Mouse (Mus musculus) midbrain, embryonic 12.5 days (tissue): ENCODE results near the gene Scfd2. TPM values are rescaled to one million over a fixed set of nuclear protein-coding genes. Genes with fewer than 3 reads are reported as not detected.

ENCODE experiments used
- ATAC-seq: fragments of 200-750 bp; cut with Nextera tagmentation; 2 replicates; pipeline ENCODE4 v1.8.0; 2017; ENCODE audit warnings: low read depth, moderate TSS enrichment, moderate library complexity; ENCODE audit not compliant: low FRiP score
- H3K27ac ChIP-seq: fragments of 300-500 bp; sonication (generic); replicated peaks from 2 replicates; pipeline ENCODE4 v1.5.1; 2016; ENCODE audit warnings: mild to moderate bottlenecking
- H3K27me3 ChIP-seq: fragments of 300-500 bp; sonication (generic); 2 replicates; pipeline ENCODE4 v1.6.1; 2016; ENCODE audit warnings: mild to moderate bottlenecking
- H3K36me3 ChIP-seq: fragments of 300-500 bp; sonication (generic); 2 replicates; pipeline ENCODE4 v1.6.1; 2016
- H3K4me1 ChIP-seq: fragments of 300-500 bp; sonication (generic); 2 replicates; pipeline ENCODE4 v1.6.1; 2016
- H3K4me2 ChIP-seq: fragments of 300-500 bp; sonication (generic); replicated peaks from 2 replicates; pipeline ENCODE4 v1.6.1; 2016; ENCODE audit warnings: mild to moderate bottlenecking, moderate library complexity
- H3K4me3 ChIP-seq: fragments of 300-500 bp; sonication (generic); 2 replicates; pipeline ENCODE4 v1.5.1; 2016; ENCODE audit warnings: mild to moderate bottlenecking
- H3K9ac ChIP-seq: fragments of 300-500 bp; sonication (generic); replicated peaks from 2 replicates; pipeline ENCODE4 v1.6.1; 2016; ENCODE audit warnings: mild to moderate bottlenecking, moderate library complexity
- H3K9me3 ChIP-seq: fragments of 300-500 bp; sonication (generic); 2 replicates; pipeline ENCODE4 v1.6.1; 2016; ENCODE audit warnings: mild to moderate bottlenecking
- WGBS: fragments of 180-500 bp; shearing (Covaris S2); methylation state at CpG from one replicate; pipeline ENCODE4 v1.1.7; 2016; 5-methylcytosine and 5-hydroxymethylcytosine counted together
- polyA plus RNA-seq: library from polyadenylated mRNA; unstranded; fragments of >200 nt; fragmentation: Nextera tagmentation; extraction: Ambion mirVana; gene quantifications from 2 replicates; pipeline ENCODE4 v1.2.1, GENCODE M21; 2016

Gene Scfd2
- polyA plus RNA-seq, 1 experiment from 2014 or later: 17.7 TPM

DNA sequence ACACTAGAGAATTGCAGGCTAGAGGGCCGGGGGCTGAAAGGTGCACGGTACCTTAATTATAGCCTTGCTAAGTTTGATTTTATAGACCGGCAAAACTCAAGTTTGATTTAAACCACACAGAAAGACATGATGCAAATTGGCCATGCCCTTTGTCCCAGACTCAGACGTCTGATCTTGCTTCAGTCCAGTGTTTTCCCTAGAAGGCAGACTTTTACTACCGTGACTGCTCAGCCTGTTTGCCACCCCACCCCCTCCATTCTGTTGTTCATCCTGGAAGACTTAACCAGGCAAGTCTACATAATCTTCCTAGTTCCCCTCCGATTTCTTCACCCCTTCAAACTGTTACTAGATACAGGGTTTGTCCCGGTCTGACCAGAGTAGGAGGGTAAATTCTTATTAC lies 337.9 kb downstream of the Scfd2 start:
- 40% methylated on average over 7 of the region's 7 CpGs for WGBS
- H3K9ac ChIP-seq: no peak overlapping the region
- peaks cover 46% of the 10 kb centered on the region for H3K4me1 ChIP-seq
- H3K27me3 ChIP-seq: peaks cover 33% of the 10 kb centered on the region
- H3K36me3 ChIP-seq: no peaks in the 10 kb centered on the region
- H3K4me3 ChIP-seq: no peak overlapping the region
- H3K9me3 ChIP-seq: no peaks in the 10 kb centered on the region
- no peak overlapping the region for H3K27ac ChIP-seq
- H3K4me2 ChIP-seq: no peak overlapping the region
- ATAC-seq: no peak

DNA sequence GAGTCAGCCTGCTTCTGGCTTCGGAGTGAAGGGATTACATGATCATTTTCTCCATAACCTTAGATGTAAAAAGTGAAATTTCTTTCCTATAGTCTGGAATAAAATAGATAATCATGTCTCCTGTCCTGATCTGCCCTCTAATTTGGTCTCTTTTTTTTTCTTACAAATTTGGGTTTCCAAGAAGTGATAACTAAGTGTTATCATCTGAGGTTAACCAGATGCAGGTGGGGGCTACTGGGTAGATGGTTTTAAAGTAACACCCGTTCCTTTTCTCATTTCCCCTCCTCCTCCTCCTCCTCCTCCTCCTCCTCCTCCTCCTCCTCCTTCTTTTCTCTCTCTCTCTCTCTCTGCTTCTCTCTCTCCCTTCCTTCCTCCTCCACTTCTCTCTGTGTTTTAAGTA lies 338.6 kb downstream of the Scfd2 start:
- H3K4me2 ChIP-seq: no peak overlapping the region
- no peaks in the 10 kb centered on the region for H3K36me3 ChIP-seq
- peaks cover 37% of the 10 kb centered on the region for H3K27me3 ChIP-seq
- WGBS: 60% methylated on average over 2 of the region's 2 CpGs
- no peak overlapping the region for H3K9ac ChIP-seq
- peaks cover 46% of the 10 kb centered on the region for H3K4me1 ChIP-seq
- no peak overlapping the region for H3K4me3 ChIP-seq
- no peak for ATAC-seq
- H3K27ac ChIP-seq: no peak overlapping the region
- H3K9me3 ChIP-seq: no peaks in the 10 kb centered on the region

DNA sequence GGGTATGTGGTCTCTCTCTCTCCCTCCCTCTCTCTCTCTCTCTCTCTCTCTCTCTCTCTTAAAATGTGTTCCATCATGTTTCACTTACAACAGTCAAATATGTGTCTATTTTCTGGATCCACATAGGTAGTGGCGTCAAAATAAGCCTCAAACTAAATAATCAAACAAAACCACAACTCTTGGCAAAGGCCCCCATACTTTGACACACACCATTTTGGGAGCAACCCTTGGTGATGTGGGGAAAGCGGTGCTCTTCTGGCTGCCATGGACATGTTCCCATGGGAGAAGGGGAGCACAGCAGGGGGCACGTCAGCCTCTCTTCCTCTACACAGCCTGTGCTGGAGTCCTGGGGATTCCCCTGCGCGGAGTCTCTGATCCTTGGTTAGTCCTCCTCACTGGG lies 340.6 kb downstream of the Scfd2 start:
- Histone ChIP-seq H3K27ac (no peak overlapping the region), H3K36me3 (no peaks in the 10 kb centered on the region), H3K4me2 (no peak overlapping the region), H3K4me3 (no peak overlapping the region), H3K9me3 (no peaks in the 10 kb centered on the region), H3K4me1 (peaks cover 30% of the 10 kb centered on the region), H3K27me3 (peaks cover 45% of the 10 kb centered on the region), H3K9ac (no peak overlapping the region)
- WGBS: 73% methylated on average over 5 of the region's 5 CpGs
- ATAC-seq: no peak

DNA sequence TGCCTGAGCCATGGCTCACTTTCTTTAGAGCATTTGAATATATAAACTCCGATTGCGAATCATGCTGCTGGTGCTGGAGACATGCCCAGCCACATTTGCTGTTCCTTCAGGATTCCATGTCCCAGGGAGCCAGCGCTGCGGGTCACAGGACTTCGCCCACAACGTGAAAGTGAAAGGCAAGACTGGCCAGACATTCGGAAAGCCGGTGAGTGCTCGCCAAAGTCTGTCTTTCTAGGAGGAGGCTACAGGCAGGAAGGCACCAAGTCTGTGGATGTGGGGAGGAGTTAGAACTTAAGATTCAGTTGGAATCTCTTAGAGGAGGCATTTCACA lies 341.4 kb downstream of the Scfd2 start:
- H3K4me1 ChIP-seq: peaks cover 26% of the 10 kb centered on the region
- 28% methylated on average over 9 of the region's 9 CpGs for WGBS
- no peak overlapping the region for H3K4me2 ChIP-seq
- ATAC-seq: no peak
- H3K27ac ChIP-seq: no peak overlapping the region
- H3K4me3 ChIP-seq: no peak overlapping the region
- H3K27me3 ChIP-seq: peaks cover 49% of the 10 kb centered on the region
- H3K9ac ChIP-seq: no peak overlapping the region
- no peaks in the 10 kb centered on the region for H3K9me3 ChIP-seq
- no peaks in the 10 kb centered on the region for H3K36me3 ChIP-seq

DNA sequence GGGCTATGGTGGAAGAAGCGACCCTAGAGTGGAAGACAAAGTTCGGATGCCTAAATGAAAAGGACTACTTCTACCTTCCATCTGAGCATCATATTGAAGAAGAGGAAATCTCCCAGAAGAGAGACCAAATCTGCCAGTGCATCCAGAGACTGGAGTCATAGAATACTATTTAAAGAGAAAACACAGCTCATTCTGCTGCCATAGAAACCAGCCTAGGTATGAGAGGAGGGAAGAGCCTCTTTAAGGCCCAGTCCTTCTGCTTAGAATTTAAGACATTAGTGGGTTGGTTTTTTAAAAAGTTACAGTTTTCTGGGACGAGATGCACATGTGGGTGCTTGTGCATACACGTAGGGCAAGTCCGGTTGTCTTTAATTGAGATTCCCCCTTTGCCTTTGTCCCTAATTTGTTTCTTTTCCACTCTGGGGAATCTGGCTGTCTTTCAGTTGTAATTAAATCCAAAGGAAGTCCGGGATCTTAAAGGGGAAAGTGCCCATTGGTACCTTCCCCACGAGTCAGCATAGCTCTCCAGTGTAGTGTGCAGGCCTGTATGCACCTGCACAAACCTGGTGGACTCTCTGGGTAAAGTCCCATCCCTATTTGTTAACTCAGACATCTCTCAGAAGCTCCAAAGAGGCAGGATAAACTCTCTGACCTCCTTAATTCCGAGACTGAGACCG lies 341.9 kb downstream of the Scfd2 start:
- H3K4me1 ChIP-seq: peaks cover 23% of the 10 kb centered on the region
- no peak overlapping the region for H3K27ac ChIP-seq
- no peak overlapping the region for H3K9ac ChIP-seq
- H3K27me3 ChIP-seq: peaks cover 53% of the 10 kb centered on the region
- no peaks in the 10 kb centered on the region for H3K36me3 ChIP-seq
- ATAC-seq: no peak
- H3K9me3 ChIP-seq: no peaks in the 10 kb centered on the region
- 43% methylated on average over 9 of the region's 9 CpGs for WGBS
- no peak overlapping the region for H3K4me2 ChIP-seq
- H3K4me3 ChIP-seq: no peak overlapping the region

DNA sequence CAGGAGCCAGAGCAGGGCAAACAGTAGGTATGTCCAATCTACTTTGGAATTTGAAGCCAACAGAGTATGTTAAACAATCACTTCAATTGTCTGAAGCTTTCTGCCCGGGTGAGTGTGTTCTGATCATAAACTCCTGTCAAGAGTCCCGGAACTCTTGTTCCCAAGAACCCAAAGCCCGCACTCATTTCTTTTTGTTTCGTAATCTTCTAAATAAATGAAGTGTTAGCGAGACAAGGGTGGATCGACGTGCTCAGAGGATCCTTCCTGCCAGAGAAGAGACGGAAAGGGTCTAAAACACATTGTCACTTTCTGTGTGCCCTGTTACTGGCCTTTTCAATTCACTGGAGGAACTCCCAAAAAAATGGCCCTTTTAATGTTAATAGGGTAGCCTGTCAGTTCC lies 342.7 kb downstream of the Scfd2 start:
- Histone ChIP-seq H3K27me3 (peaks cover 53% of the 10 kb centered on the region), H3K9ac (no peak overlapping the region), H3K27ac (no peak overlapping the region), H3K4me3 (no peak overlapping the region), H3K36me3 (no peaks in the 10 kb centered on the region), H3K4me1 (peaks cover 16% of the 10 kb centered on the region), H3K9me3 (no peaks in the 10 kb centered on the region), H3K4me2 (no peak overlapping the region)
- 73% methylated on average over 8 of the region's 8 CpGs for WGBS
- no peak for ATAC-seq

DNA sequence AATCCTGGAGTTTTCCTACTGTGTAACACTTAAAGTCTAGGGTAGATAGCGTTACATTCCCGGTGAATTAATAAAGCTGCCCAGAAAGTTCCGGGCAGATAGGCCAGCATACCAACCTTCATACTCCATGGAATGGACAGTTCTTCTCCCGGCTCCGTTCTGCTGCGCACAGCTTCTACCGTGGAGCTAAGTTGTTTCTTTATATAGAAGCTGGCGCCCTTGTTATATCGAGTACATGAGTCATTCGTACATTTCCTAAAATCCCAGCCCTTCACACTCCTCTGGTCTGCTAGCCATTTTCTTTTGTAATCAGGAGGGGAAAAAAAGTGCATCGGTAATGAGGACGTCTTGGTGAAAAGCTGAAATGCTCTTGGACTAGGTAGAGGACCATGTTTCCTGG lies 343.5 kb downstream of the Scfd2 start:
- Histone ChIP-seq H3K9me3 (no peaks in the 10 kb centered on the region), H3K27me3 (peaks cover 55% of the 10 kb centered on the region), H3K4me1 (peaks cover 16% of the 10 kb centered on the region), H3K4me3 (no peak overlapping the region), H3K9ac (no peak overlapping the region), H3K27ac (no peak overlapping the region), H3K4me2 (no peak overlapping the region), H3K36me3 (no peaks in the 10 kb centered on the region)
- no peak for ATAC-seq
- WGBS: 91% methylated on average over 12 of the region's 12 CpGs

DNA sequence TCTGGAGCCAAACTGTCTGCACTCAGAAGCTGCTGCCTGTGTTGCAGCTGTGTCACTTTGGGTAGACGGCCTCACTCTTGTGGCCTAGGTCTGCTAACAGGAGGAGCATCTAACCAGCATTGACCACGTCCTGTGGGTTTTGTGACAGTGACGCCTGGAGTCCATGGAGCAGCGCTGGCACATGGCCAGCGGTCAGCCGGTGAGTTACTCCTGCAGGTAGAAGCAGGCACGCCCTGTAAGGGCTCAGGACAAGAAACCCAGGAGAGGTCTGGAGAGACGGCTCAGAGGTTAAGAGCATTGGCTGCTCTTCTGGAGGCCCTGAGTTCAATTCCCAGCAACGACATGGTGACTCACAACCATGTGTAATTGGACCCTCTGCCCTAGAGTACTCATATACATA lies 347.0 kb downstream of the Scfd2 start:
- H3K4me3 ChIP-seq: no peak overlapping the region
- no peak overlapping the region for H3K9ac ChIP-seq
- no peak overlapping the region for H3K27ac ChIP-seq
- H3K27me3 ChIP-seq: peaks cover 56% of the 10 kb centered on the region
- no peak overlapping the region for H3K4me2 ChIP-seq
- ATAC-seq: no peak
- H3K9me3 ChIP-seq: no peaks in the 10 kb centered on the region
- 81% methylated on average over 9 of the region's 9 CpGs for WGBS
- H3K36me3 ChIP-seq: no peaks in the 10 kb centered on the region
- H3K4me1 ChIP-seq: peaks cover 21% of the 10 kb centered on the region

DNA sequence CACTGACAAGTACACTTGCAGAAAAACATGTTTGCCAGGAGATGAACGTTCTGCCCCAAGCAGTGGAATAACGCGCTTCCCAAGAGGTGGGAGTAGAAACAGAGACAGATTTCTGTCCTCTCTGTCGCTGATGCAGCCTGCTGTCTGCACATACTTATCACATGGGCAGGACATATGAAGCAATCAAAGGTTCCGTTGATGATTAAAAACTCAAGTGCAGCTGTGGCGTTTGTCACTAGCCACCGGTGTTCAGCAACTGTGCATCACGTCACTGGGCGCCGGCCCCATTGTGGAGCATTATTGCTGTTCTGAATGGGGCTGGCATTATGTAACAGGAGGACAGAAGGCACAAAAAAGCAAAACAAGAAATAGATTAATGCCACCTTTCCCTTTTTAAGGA lies 348.4 kb downstream of the Scfd2 start:
- no peak overlapping the region for H3K4me3 ChIP-seq
- H3K9ac ChIP-seq: no peak overlapping the region
- no peaks in the 10 kb centered on the region for H3K9me3 ChIP-seq
- H3K27ac ChIP-seq: no peak overlapping the region
- no peak overlapping the region for H3K4me2 ChIP-seq
- H3K36me3 ChIP-seq: no peaks in the 10 kb centered on the region
- peaks cover 23% of the 10 kb centered on the region for H3K4me1 ChIP-seq
- peaks cover 54% of the 10 kb centered on the region for H3K27me3 ChIP-seq
- WGBS: 78% methylated on average over 10 of the region's 10 CpGs
- no peak for ATAC-seq

DNA sequence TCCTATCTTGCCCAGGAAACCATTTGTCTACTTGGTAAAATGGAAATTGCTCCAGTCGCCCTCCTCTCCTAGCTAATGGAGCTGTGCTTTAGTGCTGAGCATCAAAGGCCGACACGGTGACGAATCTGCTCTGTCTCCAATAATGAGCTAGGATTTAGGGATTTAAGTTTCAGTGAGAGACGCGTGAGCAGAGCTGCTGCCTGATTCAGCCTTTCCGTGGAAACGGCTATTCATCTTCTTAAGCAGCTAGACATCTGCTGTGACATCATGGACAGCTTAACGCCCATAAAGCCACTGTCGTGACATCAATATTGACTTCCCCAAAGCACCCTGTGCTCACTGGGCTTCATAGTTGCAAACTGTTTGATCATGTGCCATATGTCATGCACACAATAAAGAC lies 351.3 kb downstream of the Scfd2 start:
- Histone ChIP-seq H3K4me1 (peaks cover 35% of the 10 kb centered on the region), H3K27ac (0 out of 2 replicates have a peak overlapping the region, but pooled peaks have one; percentile 15), H3K9me3 (no peaks in the 10 kb centered on the region), H3K9ac (no peak overlapping the region), H3K4me2 (0 out of 2 replicates have a peak overlapping the region, but pooled peaks have one; percentile 1), H3K4me3 (no peak overlapping the region), H3K27me3 (peaks cover 71% of the 10 kb centered on the region), H3K36me3 (no peaks in the 10 kb centered on the region)
- peak; percentile 83 for ATAC-seq
- WGBS: 14% methylated on average over 10 of the region's 10 CpGs

DNA sequence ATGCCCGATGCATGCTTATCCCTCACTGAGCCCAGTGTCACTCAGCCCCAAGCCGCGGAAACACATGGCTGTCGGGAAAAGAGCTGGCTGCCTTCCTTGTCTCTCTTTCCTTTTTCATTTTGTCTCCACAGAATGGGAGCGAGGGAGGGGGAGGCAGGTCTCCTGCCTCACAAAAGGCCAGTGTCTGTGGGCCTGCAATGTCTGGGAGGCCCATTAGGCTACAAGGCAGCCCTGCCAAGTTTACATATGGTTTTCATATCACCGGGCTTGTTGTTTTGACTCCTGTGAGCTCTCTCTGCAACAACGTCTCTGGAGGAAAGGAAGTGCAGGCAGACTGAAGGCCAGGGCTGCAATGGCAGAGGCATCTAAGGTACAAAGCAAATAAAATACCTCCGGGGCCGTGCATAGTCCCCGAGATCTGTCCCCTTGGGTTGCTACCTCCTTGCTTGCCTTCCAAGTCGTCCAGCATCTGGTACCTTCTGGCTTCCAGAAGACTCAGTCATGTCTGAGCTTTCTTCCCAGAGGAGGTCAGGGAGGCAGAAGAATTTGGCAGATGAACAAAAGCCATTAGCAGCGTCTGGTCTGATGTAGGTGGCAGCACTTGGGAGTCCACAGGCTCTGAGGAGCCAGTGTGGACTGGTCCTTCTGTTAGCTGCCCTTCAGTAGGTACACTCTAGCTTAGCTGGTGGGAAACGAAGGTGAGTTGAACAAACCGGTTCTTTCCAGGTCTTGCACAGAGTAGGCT lies 355.9 kb downstream of the Scfd2 start:
- peaks cover 53% of the 10 kb centered on the region for H3K27me3 ChIP-seq
- H3K27ac ChIP-seq: 0 out of 2 replicates have a peak overlapping the region, but pooled peaks have one; percentile 39
- ATAC-seq: no peak
- H3K4me2 ChIP-seq: no peak overlapping the region
- H3K4me1 ChIP-seq: peaks cover 43% of the 10 kb centered on the region
- H3K36me3 ChIP-seq: no peaks in the 10 kb centered on the region
- no peak overlapping the region for H3K9ac ChIP-seq
- H3K9me3 ChIP-seq: no peaks in the 10 kb centered on the region
- 56% methylated on average over 14 of the region's 14 CpGs for WGBS
- no peak overlapping the region for H3K4me3 ChIP-seq

DNA sequence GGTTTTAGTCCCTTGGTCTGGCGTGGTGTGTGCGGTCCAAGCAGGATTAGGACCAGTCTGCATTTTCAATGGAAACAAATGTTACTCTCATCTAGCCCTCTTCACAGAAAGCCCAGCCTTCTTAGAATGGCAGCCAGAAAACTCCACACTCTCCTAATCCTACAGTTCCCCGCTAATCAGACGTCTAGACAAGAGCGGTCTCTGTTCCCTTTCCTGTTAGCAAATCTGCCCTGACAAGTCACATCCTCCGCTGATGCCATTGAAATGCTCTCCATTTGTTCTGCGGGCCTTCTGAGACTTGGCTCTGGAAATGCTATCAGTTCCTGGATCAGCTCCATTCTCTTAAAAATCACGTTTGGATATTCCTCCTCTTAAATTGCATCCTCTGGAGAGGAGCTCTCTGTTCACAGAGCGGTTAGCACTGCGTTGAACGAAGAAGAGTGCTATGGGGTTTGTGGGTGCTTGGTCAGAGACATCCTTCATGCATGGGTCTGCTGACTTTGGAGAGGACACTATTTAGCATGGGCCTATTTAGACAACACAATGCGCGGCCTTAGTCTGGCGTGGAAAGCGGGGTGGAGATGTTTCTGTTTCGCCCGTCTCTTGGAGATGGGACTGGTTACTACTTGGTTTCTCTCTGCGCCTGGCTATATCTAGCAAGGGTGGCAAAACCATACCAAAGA lies 358.3 kb downstream of the Scfd2 start:
- H3K9ac ChIP-seq: no peak overlapping the region
- H3K4me2 ChIP-seq: peak overlapping the region; percentile 11; the same call in 1 of the 2 replicates
- no peaks in the 10 kb centered on the region for H3K36me3 ChIP-seq
- H3K4me1 ChIP-seq: peaks cover 29% of the 10 kb centered on the region
- no peaks in the 10 kb centered on the region for H3K9me3 ChIP-seq
- H3K27ac ChIP-seq: peak overlapping the region; percentile 52
- peaks cover 72% of the 10 kb centered on the region for H3K27me3 ChIP-seq
- no peak overlapping the region for H3K4me3 ChIP-seq
- peak; percentile 74 for ATAC-seq
- 54% methylated on average over 18 of the region's 18 CpGs for WGBS
